Mouse (Mus musculus): Measurements from ENCODE around the gene Wnt10b. TPM values are rescaled to one million over a fixed set of nuclear protein-coding genes. Genes with fewer than 3 reads are reported as not detected.

Gene Wnt10b
- polyA plus RNA-seq, 1 experiment from 2014 or later, result 0.34 TPM

GRCm38 (mm10) chr15:98778806-98779205, 856 bp upstream of the Wnt10b start:
- no peak for ATAC-seq (ENCODE audit: low FRiP score, low read depth)
- H3K27me3 ChIP-seq, result peaks cover 95% of the 10 kb centered on the region
- H3K4me1 ChIP-seq, result peaks cover 35% of the 10 kb centered on the region
- no peak overlapping the region for H3K4me2 ChIP-seq (replicated peaks)
- no peaks in the 10 kb centered on the region for H3K9me3 ChIP-seq
- no peak overlapping the region for H3K9ac ChIP-seq (replicated peaks)
- no peak overlapping the region for H3K27ac ChIP-seq (replicated peaks)
- H3K4me3 ChIP-seq, result no peak overlapping the region
- H3K36me3 ChIP-seq, result no peaks in the 10 kb centered on the region
- WGBS, result 1% methylated on average over 8 of the region's 11 CpGs

GRCm38 (mm10) chr15:98778191-98778770, 331 bp upstream of the Wnt10b start:
- Histone ChIP-seq H3K27ac (replicated peaks) (no peak overlapping the region), H3K9me3 (no peaks in the 10 kb centered on the region), H3K9ac (replicated peaks) (no peak overlapping the region; the same call in 1 of the 2 replicates), H3K4me2 (replicated peaks) (peak overlapping the region; percentile 38), H3K27me3 (peaks cover 99% of the 10 kb centered on the region), H3K4me1 (peaks cover 35% of the 10 kb centered on the region), H3K36me3 (no peaks in the 10 kb centered on the region), H3K4me3 (peak overlapping the region; percentile 27)
- no peak for ATAC-seq (ENCODE audit: low FRiP score, low read depth)
- 1% methylated on average over 25 of the region's 25 CpGs for WGBS

GRCm38 (mm10) chr15:98777005-98777616, 839 bp downstream of the Wnt10b start:
- H3K4me3 ChIP-seq, result no peak overlapping the region; the same call in 1 of the 2 replicates
- no peak overlapping the region for H3K27ac ChIP-seq (replicated peaks)
- no peaks in the 10 kb centered on the region for H3K9me3 ChIP-seq
- peaks cover 100% of the 10 kb centered on the region for H3K27me3 ChIP-seq
- no peaks in the 10 kb centered on the region for H3K36me3 ChIP-seq
- H3K9ac ChIP-seq (replicated peaks), result no peak overlapping the region; the same call in 1 of the 2 replicates
- peak overlapping the region; percentile 47; the same call in 1 of the 2 replicates for H3K4me2 ChIP-seq (replicated peaks)
- ATAC-seq (ENCODE audit: low FRiP score, low read depth), result no peak
- 3% methylated on average over 19 of the region's 19 CpGs for WGBS
- peaks cover 41% of the 10 kb centered on the region for H3K4me1 ChIP-seq

- no peaks in the 10 kb centered on the region for H3K36me3 ChIP-seq
- peak; percentile 61 for ATAC-seq (ENCODE audit: low FRiP score, low read depth)
- no peak overlapping the region for H3K27ac ChIP-seq (replicated peaks)
- WGBS, result under 1% methylated on average over 57 of the region's 62 CpGs
- H3K4me1 ChIP-seq, result peaks cover 43% of the 10 kb centered on the region
- peak overlapping the region; percentile 31 for H3K4me3 ChIP-seq
- H3K4me2 ChIP-seq (replicated peaks), result peak overlapping the region; percentile 47
- no peaks in the 10 kb centered on the region for H3K9me3 ChIP-seq
- peaks cover 100% of the 10 kb centered on the region for H3K27me3 ChIP-seq
- H3K9ac ChIP-seq (replicated peaks), result 0 out of 2 replicates have a peak overlapping the region, but pooled peaks have one; percentile 15
Measured at GRCm38 (mm10) chr15:98776280-98777004, 1.5 kb downstream of the Wnt10b start.

- Histone ChIP-seq H3K4me3 (no peak overlapping the region), H3K27me3 (peaks cover 100% of the 10 kb centered on the region), H3K36me3 (no peaks in the 10 kb centered on the region), H3K4me1 (peaks cover 41% of the 10 kb centered on the region), H3K9ac (replicated peaks) (no peak overlapping the region), H3K4me2 (replicated peaks) (no peak overlapping the region), H3K27ac (replicated peaks) (no peak overlapping the region), H3K9me3 (no peaks in the 10 kb centered on the region)
- 3% methylated on average over 5 of the region's 5 CpGs for WGBS
- ATAC-seq (ENCODE audit: low FRiP score, low read depth), result no peak
Measured at GRCm38 (mm10) chr15:98775533-98775932, 2.4 kb downstream of the Wnt10b start.

- no peak overlapping the region for H3K4me3 ChIP-seq
- no peaks in the 10 kb centered on the region for H3K36me3 ChIP-seq
- H3K9me3 ChIP-seq, result no peaks in the 10 kb centered on the region
- H3K4me1 ChIP-seq, result peaks cover 37% of the 10 kb centered on the region
- peaks cover 100% of the 10 kb centered on the region for H3K27me3 ChIP-seq
- no peak overlapping the region for H3K4me2 ChIP-seq (replicated peaks)
- ATAC-seq (ENCODE audit: low FRiP score, low read depth), result no peak
- 10% methylated on average over 15 of the region's 15 CpGs for WGBS
- no peak overlapping the region for H3K27ac ChIP-seq (replicated peaks)
- no peak overlapping the region for H3K9ac ChIP-seq (replicated peaks)
Measured at GRCm38 (mm10) chr15:98774096-98774495, 3.9 kb downstream of the Wnt10b start.

GRCm38 (mm10) chr15:98772511-98773211, 5.3 kb downstream of the Wnt10b start:
- WGBS, result 2% methylated on average over 36 of the region's 36 CpGs
- H3K4me3 ChIP-seq, result peak overlapping the region; percentile 28
- no peak for ATAC-seq (ENCODE audit: low FRiP score, low read depth)
- peak overlapping the region; percentile 39 for H3K4me2 ChIP-seq (replicated peaks)
- peaks cover 100% of the 10 kb centered on the region for H3K27me3 ChIP-seq
- H3K9me3 ChIP-seq, result no peaks in the 10 kb centered on the region
- no peaks in the 10 kb centered on the region for H3K36me3 ChIP-seq
- peaks cover 29% of the 10 kb centered on the region for H3K4me1 ChIP-seq
- no peak overlapping the region for H3K27ac ChIP-seq (replicated peaks)
- H3K9ac ChIP-seq (replicated peaks), result 0 out of 2 replicates have a peak overlapping the region, but pooled peaks have one; percentile 28

- Histone ChIP-seq H3K27ac (replicated peaks) (no peak overlapping the region), H3K4me3 (peak overlapping the region; percentile 28), H3K4me1 (peaks cover 24% of the 10 kb centered on the region), H3K4me2 (replicated peaks) (peak overlapping the region; percentile 39; the same call in 1 of the 2 replicates), H3K9me3 (no peaks in the 10 kb centered on the region), H3K9ac (replicated peaks) (no peak overlapping the region), H3K36me3 (no peaks in the 10 kb centered on the region), H3K27me3 (peaks cover 94% of the 10 kb centered on the region)
- 5% methylated on average over 12 of the region's 12 CpGs for WGBS
- ATAC-seq (ENCODE audit: low FRiP score, low read depth), result no peak
Measured at GRCm38 (mm10) chr15:98771813-98772425, 6.0 kb downstream of the Wnt10b start.

GRCm38 (mm10) chr15:98768259-98768658, 9.7 kb downstream of the Wnt10b start:
- peaks cover 84% of the 10 kb centered on the region for H3K27me3 ChIP-seq
- peaks cover 13% of the 10 kb centered on the region for H3K4me1 ChIP-seq
- no peak for ATAC-seq (ENCODE audit: low FRiP score, low read depth)
- no peak overlapping the region for H3K27ac ChIP-seq (replicated peaks)
- no peaks in the 10 kb centered on the region for H3K9me3 ChIP-seq
- WGBS, result 23% methylated on average over 5 of the region's 5 CpGs
- no peaks in the 10 kb centered on the region for H3K36me3 ChIP-seq
- H3K4me3 ChIP-seq, result no peak overlapping the region
- H3K9ac ChIP-seq (replicated peaks), result no peak overlapping the region
- no peak overlapping the region for H3K4me2 ChIP-seq (replicated peaks)

GRCm38 (mm10) chr15:98765929-98766328, 12.0 kb downstream of the Wnt10b start:
- Histone ChIP-seq H3K4me1 (peaks cover 17% of the 10 kb centered on the region), H3K27ac (replicated peaks) (no peak overlapping the region), H3K36me3 (no peaks in the 10 kb centered on the region), H3K27me3 (peaks cover 61% of the 10 kb centered on the region), H3K4me2 (replicated peaks) (no peak overlapping the region), H3K9ac (replicated peaks) (no peak overlapping the region), H3K9me3 (no peaks in the 10 kb centered on the region), H3K4me3 (no peak overlapping the region)
- no peak for ATAC-seq (ENCODE audit: low FRiP score, low read depth)
- 74% methylated on average over 4 of the region's 4 CpGs for WGBS

GRCm38 (mm10) chr15:98762670-98763529, 15.1 kb downstream of the Wnt10b start, which contains the start of gene Arf3:
Arf3 (minus strand) TSS chr15:98763214.
- peak; percentile 91 for ATAC-seq (ENCODE audit: low FRiP score, low read depth)
- peak within 1 kb of the TSS; percentile 80 for H3K4me2 ChIP-seq (replicated peaks)
- peak within 1 kb of the TSS; percentile 98 for H3K9ac ChIP-seq (replicated peaks)
- peaks cover 14% of the 10 kb centered on the region for H3K36me3 ChIP-seq
- WGBS, result under 1% methylated on average over 57 of the region's 76 CpGs
- H3K4me1 ChIP-seq, result peaks cover 26% of the 10 kb centered on the region
- H3K9me3 ChIP-seq, result no peaks in the 10 kb centered on the region
- peak within 1 kb of the TSS; percentile 92 for H3K4me3 ChIP-seq
- H3K27me3 ChIP-seq, result peaks cover 31% of the 10 kb centered on the region
- H3K27ac ChIP-seq (replicated peaks), result peak within 1 kb of the TSS; percentile 90

Measured in midbrain, embryonic 12.5 days (tissue).